Comparison of ENCODE assay signal across 40 mouse cellular contexts in the genomic region with DNA sequence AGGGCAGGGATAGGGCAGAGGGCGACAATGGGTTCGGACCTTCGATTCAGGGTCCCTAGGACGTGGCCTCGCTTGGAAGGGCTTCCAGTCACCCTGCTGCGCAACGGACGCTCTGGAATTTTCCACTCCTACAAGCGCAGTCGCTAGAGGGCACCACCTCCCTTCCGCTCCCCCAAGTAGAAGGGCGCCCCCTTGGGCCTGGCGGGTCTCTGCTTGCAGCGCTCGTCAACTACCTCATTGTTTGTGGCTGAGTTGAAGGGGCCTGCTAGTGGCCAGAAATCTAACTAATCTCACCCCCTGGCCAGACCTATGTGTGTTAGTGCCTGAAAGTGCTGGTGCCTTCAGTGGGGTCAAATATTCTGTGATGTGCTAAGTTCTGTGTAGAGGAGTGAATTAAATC. TPM values are rescaled to one million over a fixed set of nuclear protein-coding genes. Genes with fewer than 3 reads are reported as not detected.
DNase-seq lines count a peak whose midpoint lies in the region; ATAC-seq and TF ChIP-seq lines count a peak whose summit lies in the region.
"Had no signal": no experiment of that assay in that cellular context is flagged by ENCODE, and none has a peak within 500 bp of the region (broad histone marks: within the 10 kb centered on the region; RNA-seq: fewer than 3 reads in every experiment).

A gene (minus strand): TSS at position 105 of the 400 bp plus-strand sequence.

- H3K36me3 ChIP-seq in embryonic facial prominence, embryonic 13.5 days = no peaks in the 10 kb centered on the region
- no peaks in the 10 kb centered on the region for H3K36me3 ChIP-seq in embryonic facial prominence, embryonic 10.5 days (replicated peaks)
- no peaks in the 10 kb centered on the region for H3K36me3 ChIP-seq in megakaryocyte, embryonic 14.5 days (replicated peaks; ENCODE audit: low read length)
- peaks cover 0 to 5% of the 10 kb centered on the region in 2 experiments; a peak in 2 of 4 replicates for H3K36me3 ChIP-seq in MEL (ENCODE audit: control insufficient read depth in 1 of 2, insufficient read depth in 2 of 2, low read length in 2 of 2)
- H3K36me3 ChIP-seq: embryonic facial prominence, embryonic 15.5 days; forebrain, embryonic 12.5 days; heart, embryonic 10.5 days; heart, embryonic 15.5 days; midbrain, embryonic 10.5 days; midbrain, embryonic 15.5 days; neural tube, embryonic 12.5 days; stomach, embryonic 15.5 days had no signal

- TF ChIP-seq RAD21 in MEL (IDR thresholded peaks at IDR 0.05; ENCODE audit: low read depth, low read length) = no peak

- DNase-seq in embryonic facial prominence, embryonic 10.5 days (ENCODE audit: low spot score) = no peak
- DNase-seq in A20 (ENCODE audit: low read depth, low spot score) (peak; percentile 53), MEL (ENCODE audit: low read depth, low spot score) (no peak)
- DNase-seq in lung, adult 18-20 months = no peak
- no peak for DNase-seq in spleen, postnatal 36 days (ENCODE audit: low spot score in 2 of 2)
- DNase-seq: adrenal gland, postnatal 36 days; cerebellum, adult 18-20 months; cerebellum, postnatal 10 days; forebrain, postnatal 0 days; kidney, postnatal 14 days; lung, adult 2 months; lung, postnatal 10 days had no signal

- TF ChIP-seq CTCF in MEL (IDR thresholded peaks at IDR 0.05 in 2 of 3, conservative IDR thresholded peaks at IDR 0.05 in 1 of 3; ENCODE audit: control insufficient read depth in 1 of 3, insufficient read depth in 1 of 3, low read depth in 2 of 3, low read length in 3 of 3, poor library complexity in 1 of 3, severe bottlenecking in 1 of 3) = peak in 2 of 3 experiments; percentile 41 to 52; a peak in 4 of 6 replicates

- H3K79me2 ChIP-seq in MEL (ENCODE audit: control insufficient read depth, insufficient read depth, low read length, poor library complexity) = no peaks in the 10 kb centered on the region

- no peak within 1 kb of the TSS for H3K27ac ChIP-seq in embryonic facial prominence, embryonic 13.5 days
- no peak within 1 kb of the TSS for H3K27ac ChIP-seq in embryonic facial prominence, embryonic 10.5 days (replicated peaks)
- no peak within 1 kb of the TSS for H3K27ac ChIP-seq in MEL (ENCODE audit: control insufficient read depth, low read depth, low read length)
- H3K27ac ChIP-seq: embryonic facial prominence, embryonic 15.5 days; forebrain, embryonic 12.5 days; heart, embryonic 10.5 days; heart, embryonic 15.5 days; macrophage; midbrain, embryonic 10.5 days; midbrain, embryonic 15.5 days; neural tube, embryonic 12.5 days; stomach, embryonic 15.5 days had no signal

- ATAC-seq in embryonic facial prominence, embryonic 13.5 days (ENCODE audit: insufficient number of reproducible peaks, insufficient read depth, low FRiP score, low TSS enrichment, low read depth) = 0 out of 2 replicates have a peak, but pooled peaks have one; percentile 20
- no peak for ATAC-seq in megakaryocyte, adult 5-6 weeks (ENCODE audit: poor library complexity, severe bottlenecking)
- ATAC-seq: forebrain, postnatal 0 days; hindbrain, embryonic 16.5 days; midbrain, embryonic 15.5 days had no signal

- no peak for TF ChIP-seq EP300 in MEL (IDR thresholded peaks at IDR 0.05; ENCODE audit: low read depth in 1 of 2, low read length in 2 of 2)

- H3K9me3 ChIP-seq in embryonic facial prominence, embryonic 13.5 days = no peaks in the 10 kb centered on the region
- peaks cover 4% of the 10 kb centered on the region; the same call in 1 of the 2 replicates for H3K9me3 ChIP-seq in embryonic facial prominence, embryonic 10.5 days
- 0 out of 2 replicates have a peak, but pooled peaks cover 5% of the 10 kb centered on the region for H3K9me3 ChIP-seq in megakaryocyte, embryonic 14.5 days
- no peaks in the 10 kb centered on the region for H3K9me3 ChIP-seq in MEL (replicated peaks; ENCODE audit: insufficient read depth, low read length)
- H3K9me3 ChIP-seq: embryonic facial prominence, embryonic 15.5 days; forebrain, embryonic 12.5 days; heart, embryonic 10.5 days; heart, embryonic 15.5 days; midbrain, embryonic 15.5 days; neural tube, embryonic 12.5 days; stomach, embryonic 15.5 days had no signal

- H3K4me3 ChIP-seq in embryonic facial prominence, embryonic 13.5 days = no peak within 1 kb of the TSS
- H3K4me3 ChIP-seq in embryonic facial prominence, embryonic 10.5 days = no peak within 1 kb of the TSS
- peak within 1 kb of the TSS; percentile 38 for H3K4me3 ChIP-seq in megakaryocyte, embryonic 14.5 days (replicated peaks)
- no peak within 1 kb of the TSS for H3K4me3 ChIP-seq in MEL (ENCODE audit: control insufficient read depth in 1 of 2, insufficient read depth in 1 of 2, low read depth in 2 of 2, low read length in 2 of 2)
- H3K4me3 ChIP-seq: embryonic facial prominence, embryonic 15.5 days; forebrain, embryonic 12.5 days; heart, embryonic 10.5 days; heart, embryonic 15.5 days; midbrain, embryonic 10.5 days; midbrain, embryonic 15.5 days; myocyte; neural tube, embryonic 12.5 days; stomach, embryonic 15.5 days had no signal

- H3K27me3 ChIP-seq in embryonic facial prominence, embryonic 13.5 days = no peaks in the 10 kb centered on the region
- H3K27me3 ChIP-seq in embryonic facial prominence, embryonic 10.5 days (replicated peaks; ENCODE audit: low read depth, poor library complexity, severe bottlenecking) = no peaks in the 10 kb centered on the region
- H3K27me3 ChIP-seq in megakaryocyte, embryonic 14.5 days (replicated peaks) = peaks cover 12% of the 10 kb centered on the region
- no peaks in the 10 kb centered on the region for H3K27me3 ChIP-seq in MEL (ENCODE audit: control insufficient read depth in 1 of 2, insufficient read depth in 2 of 2, low read length in 2 of 2)
- H3K27me3 ChIP-seq: embryonic facial prominence, embryonic 15.5 days; forebrain, embryonic 12.5 days; heart, embryonic 15.5 days; midbrain, embryonic 15.5 days; neural tube, embryonic 12.5 days; stomach, embryonic 15.5 days had no signal

- no peak within 1 kb of the TSS for H3K4me2 ChIP-seq in embryonic facial prominence, embryonic 13.5 days
- H3K4me2 ChIP-seq: embryonic facial prominence, embryonic 15.5 days; forebrain, embryonic 12.5 days; heart, embryonic 15.5 days; midbrain, embryonic 15.5 days; neural tube, embryonic 12.5 days; stomach, embryonic 15.5 days had no signal

- TF ChIP-seq POLR2A in MEL (IDR thresholded peaks at IDR 0.05; ENCODE audit: control insufficient read depth in 1 of 2, insufficient read depth in 1 of 2, low read depth in 1 of 2, low read length in 2 of 2, poor library complexity in 1 of 2) = no peak

- H3K9ac ChIP-seq in embryonic facial prominence, embryonic 13.5 days = no peak within 1 kb of the TSS
- no peak within 1 kb of the TSS for H3K9ac ChIP-seq in MEL (ENCODE audit: control insufficient read depth, low read depth, low read length, poor library complexity, severe bottlenecking)
- H3K9ac ChIP-seq: embryonic facial prominence, embryonic 15.5 days; forebrain, embryonic 12.5 days; forebrain, postnatal 0 days; heart, embryonic 15.5 days; midbrain, embryonic 15.5 days; neural tube, embryonic 12.5 days; stomach, embryonic 15.5 days had no signal

- WGBS in embryonic facial prominence, embryonic 13.5 days = 93% methylated on average over 15 of the region's 15 CpGs
- 92% methylated on average over 15 of the region's 15 CpGs for WGBS in embryonic facial prominence, embryonic 10.5 days

- H3K4me1 ChIP-seq in embryonic facial prominence, embryonic 13.5 days = no peaks in the 10 kb centered on the region
- H3K4me1 ChIP-seq in embryonic facial prominence, embryonic 10.5 days = no peaks in the 10 kb centered on the region
- peaks cover 24% of the 10 kb centered on the region for H3K4me1 ChIP-seq in megakaryocyte, embryonic 14.5 days
- H3K4me1 ChIP-seq in MEL (ENCODE audit: control insufficient read depth in 1 of 2, insufficient read depth in 2 of 2, low read length in 2 of 2) = peaks cover 3 to 10% of the 10 kb centered on the region in 2 experiments; a peak in 3 of 4 replicates
- H3K4me1 ChIP-seq: embryonic facial prominence, embryonic 15.5 days; forebrain, embryonic 12.5 days; heart, embryonic 15.5 days; midbrain, embryonic 10.5 days; midbrain, embryonic 15.5 days; neural tube, embryonic 12.5 days; stomach, embryonic 15.5 days had no signal

TF ChIP-seq in MEL, 35 proteins besides CTCF, POLR2A, EP300 and RAD21:
- TF ChIP-seq MEF2A (IDR thresholded peaks at IDR 0.05; ENCODE audit: extremely low read depth, insufficient replicate concordance, low read depth, low read length, poor library complexity, severe bottlenecking) (no peak), HCFC1 (IDR thresholded peaks at IDR 0.05; ENCODE audit: low read depth, low read length) (no peak), SMC3 (IDR thresholded peaks at IDR 0.05; ENCODE audit: low read depth, low read length) (no peak), MYC (IDR thresholded peaks at IDR 0.05; ENCODE audit: low read depth, low read length) (no peak), NELFE (IDR thresholded peaks at IDR 0.05; ENCODE audit: low read depth, low read length) (no peak), KAT2A (conservative IDR thresholded peaks at IDR 0.05; ENCODE audit: low read depth, low read length) (no peak), CHD1 (IDR thresholded peaks at IDR 0.05; ENCODE audit: low read depth, low read length) (no peak), JUND (IDR thresholded peaks at IDR 0.05; ENCODE audit: low read depth, low read length) (no peak), TCF12 (IDR thresholded peaks at IDR 0.05; ENCODE audit: low read depth, low read length) (no peak), POLR2AphosphoS5 (IDR thresholded peaks at IDR 0.05; ENCODE audit: borderline replicate concordance, low read depth, low read length) (no peak), RCOR1 (IDR thresholded peaks at IDR 0.05; ENCODE audit: low read depth, low read length) (no peak), E2F4 (IDR thresholded peaks at IDR 0.05; ENCODE audit: borderline replicate concordance, low read depth, low read length) (no peak), MAFK (IDR thresholded peaks at IDR 0.05; ENCODE audit: borderline replicate concordance, low read depth, low read length) (no peak), TBP (IDR thresholded peaks at IDR 0.05; ENCODE audit: low read depth, low read length) (no peak), ETS1 (IDR thresholded peaks at IDR 0.05; ENCODE audit: low read depth, low read length) (no peak)

RNA-seq across cellular contexts. Expression of the gene that starts here (rescaled TPM):
- not detected in 2 replicates for polyA plus RNA-seq in embryonic facial prominence, embryonic 13.5 days (2015; fragmentation: Nextera tagmentation; extraction: Ambion mirVana)
- polyA plus RNA-seq in embryonic facial prominence, embryonic 10.5 days (2016; fragmentation: Nextera tagmentation; extraction: Ambion mirVana) = not detected in 2 replicates
- 0.46 TPM in 1 of 2 replicates, not detected in the other for polyA plus RNA-seq in megakaryocyte, embryonic 14.5 days (2012; ENCODE audit: insufficient read depth, low replicate concordance)
- total RNA-seq in megakaryocyte, adult 5-6 weeks (2015) = not detected in 2 replicates
- total RNA-seq in megakaryocyte, adult 5-6 weeks (2017) = not detected in 2 replicates
- not detected in 2 replicates for total RNA-seq in MEL (2012; rRNA removed)
- polyA plus RNA-seq in MEL (2012; ENCODE audit: insufficient read depth in 1 of 2, insufficient read length in 2 of 2, low read depth in 1 of 2, low replicate concordance in 2 of 2, missing spikeins in 1 of 2) = under 1 TPM in 1 of 2 experiments, not detected in 1; 0.11 TPM
- total RNA-seq: adrenal gland, adult 18-20 months; adrenal gland, postnatal 36 days; common myeloid progenitor, adult 5-6 weeks; forebrain, postnatal 0 days; gastrocnemius, adult 8-10 months; heart, postnatal 25 days; layer of hippocampus, postnatal 10 days; left cerebral cortex, adult 18-20 months; left cerebral cortex, postnatal 14 days; liver, adult 2 months had no signal
- polyA plus RNA-seq: brain, embryonic 14.5 days; embryonic facial prominence, embryonic 15.5 days; forebrain, embryonic 12.5 days; forebrain, postnatal 0 days; heart, embryonic 10.5 days; heart, embryonic 15.5 days; hindbrain, embryonic 11.5 days; hindbrain, embryonic 16.5 days; intestine, embryonic 14.5 days; kidney, embryonic 14.5 days; limb, embryonic 11.5 days; liver, adult 2 months; midbrain, embryonic 10.5 days; midbrain, embryonic 15.5 days; myocyte; neural tube, embryonic 12.5 days; stomach, embryonic 15.5 days; thymus, postnatal 0 days had no signal

Comparison
In these comparisons a context has a peak if more than half of its experiments do, and no peak if none do; other contexts are left out.
1. Peak in ATAC-seq in embryonic facial prominence, embryonic 13.5 days; RNA of the gene not detected or under 1 TPM.